Mouse (Mus musculus) stomach, postnatal 0 days (tissue): ENCODE results near the gene Olfr186. TPM values are rescaled to one million over a fixed set of nuclear protein-coding genes. Genes with fewer than 3 reads are reported as not detected.

Experiments
- ATAC-seq: fragments of 200-750 bp; cut with Nextera tagmentation; 2 replicates; pipeline ENCODE4 v1.8.0; 2017; ENCODE audit not compliant: low FRiP score, low TSS enrichment
- DNase-seq: peaks from one replicate; pipeline ENCODE4 v3.0.0-alpha.2; 2016; ENCODE audit warnings: low spot score
- H3K27ac ChIP-seq: fragments of 300-500 bp; sonication (generic); replicated peaks from 2 replicates; pipeline ENCODE4 v1.5.1; 2014; ENCODE audit warnings: mild to moderate bottlenecking, control low read depth
- H3K27me3 ChIP-seq: fragments of 300-500 bp; sonication (generic); 2 replicates; pipeline ENCODE4 v1.6.1; 2014; ENCODE audit warnings: low read length; ENCODE audit not compliant: control insufficient read depth, insufficient read depth
- H3K36me3 ChIP-seq: fragments of 300-500 bp; sonication (generic); 2 replicates; pipeline ENCODE4 v1.6.1; 2014; ENCODE audit warnings: low read length, mixed read lengths; ENCODE audit not compliant: control insufficient read depth, insufficient read depth
- H3K4me1 ChIP-seq: fragments of 300-500 bp; sonication (generic); replicated peaks from 2 replicates; pipeline ENCODE4 v1.6.1; 2014; ENCODE audit warnings: antibody characterized with exemption; ENCODE audit not compliant: control insufficient read depth, insufficient read depth
- H3K4me2 ChIP-seq: fragments of 300-500 bp; sonication (generic); replicated peaks from 2 replicates; pipeline ENCODE4 v1.6.1; 2014; ENCODE audit warnings: low read depth, mild to moderate bottlenecking, control low read depth, moderate library complexity
- H3K4me3 ChIP-seq: fragments of 300-500 bp; sonication (generic); 2 replicates; pipeline ENCODE4 v1.5.1; 2014; ENCODE audit warnings: low read depth, low read length, control low read depth
- H3K9ac ChIP-seq: fragments of 300-500 bp; sonication (generic); 2 replicates; pipeline ENCODE4 v1.6.1; 2014; ENCODE audit warnings: mild to moderate bottlenecking, low read length, control low read depth, mixed read lengths
- H3K9me3 ChIP-seq: fragments of 300-500 bp; sonication (generic); 2 replicates; pipeline ENCODE4 v1.6.1; 2016; ENCODE audit warnings: low read length; ENCODE audit not compliant: control insufficient read depth
- CTCF ChIP-seq: IDR thresholded peaks from 2 replicates; pipeline ENCODE4 v1.5.1; 2016; ENCODE audit warnings: antibody characterized with exemption, low read depth, mild to moderate bottlenecking, moderate library complexity
- WGBS: fragments of 180-500 bp; shearing (Covaris S2); extraction: QIAGEN DNeasy Blood & Tissue Kit; methylation state at CpG from one replicate; pipeline ENCODE4 v1.1.7; 2014; 5-methylcytosine and 5-hydroxymethylcytosine counted together
- polyA plus RNA-seq: library from polyadenylated mRNA; unstranded; fragments of >200 nt; fragmentation: Nextera tagmentation; extraction: Ambion mirVana; gene quantifications from 2 replicates; pipeline ENCODE4 v1.2.1, GENCODE M21; 2015

Olfr186 gene
- polyA plus RNA-seq, 1 experiment from 2014 or later, result not detected

DNA sequence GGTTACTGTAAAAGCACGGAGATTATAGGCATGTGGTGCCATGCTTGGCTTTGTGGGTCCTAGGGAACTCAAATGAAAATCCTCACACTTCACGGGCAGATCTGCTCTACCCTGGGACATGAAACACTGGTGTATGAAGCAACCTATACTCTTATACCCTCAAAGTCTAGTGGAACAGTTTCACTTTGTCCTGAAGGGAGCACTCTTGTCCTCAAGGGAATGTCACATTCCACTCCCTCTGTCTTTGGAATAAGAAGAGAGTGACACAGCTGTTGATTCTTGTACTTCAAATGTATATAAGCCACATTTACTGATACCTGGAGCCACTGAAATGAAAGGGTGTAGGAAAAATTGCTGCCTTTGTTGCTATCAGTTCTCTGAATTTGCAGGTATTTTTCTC lies 35.0 kb downstream of the Olfr186 start, which contains the start of gene Olfr183:
Gene Olfr183 (plus strand): TSS at position 301 of the 400 bp plus-strand sequence.
- WGBS, result 77% methylated on average over 2 of the region's 2 CpGs
- Histone ChIP-seq H3K27me3 (no peaks in the 10 kb centered on the region), H3K4me3 (no peak within 1 kb of the TSS), H3K4me1 (no peaks in the 10 kb centered on the region), H3K36me3 (no peaks in the 10 kb centered on the region), H3K27ac (no peak within 1 kb of the TSS), H3K9ac (no peak within 1 kb of the TSS), H3K9me3 (no peaks in the 10 kb centered on the region), H3K4me2 (no peak within 1 kb of the TSS)
- no peak for TF ChIP-seq CTCF
- no peak for DNase-seq
- no peak for ATAC-seq

Other genes starting within 250 kb of the Olfr186 start
- gene Olfr173, start 230.0 kb downstream of the Olfr186 start, polyA plus RNA-seq, result not detected in 2 replicates
- gene Olfr175-ps1, start 203.5 kb downstream of the Olfr186 start, polyA plus RNA-seq, result not detected in 2 replicates
- gene Olfr177, start 155.5 kb downstream of the Olfr186 start, polyA plus RNA-seq, result not detected in 2 replicates
- gene Olfr178, start 138.2 kb downstream of the Olfr186 start, polyA plus RNA-seq, result not detected in 2 replicates
- not detected in 2 replicates for gene Olfr181, start 101.5 kb downstream of the Olfr186 start, polyA plus RNA-seq
- gene Olfr180, start 100.9 kb downstream of the Olfr186 start, polyA plus RNA-seq, result not detected in 2 replicates
- not detected in 2 replicates for gene Olfr183, start 34.9 kb downstream of the Olfr186 start, polyA plus RNA-seq
- gene Olfr187, start 9.5 kb upstream of the Olfr186 start, polyA plus RNA-seq, result not detected in 2 replicates
- gene Olfr190, start 47.7 kb upstream of the Olfr186 start, polyA plus RNA-seq, result not detected in 2 replicates
- not detected in 2 replicates for gene Olfr191, start 59.5 kb upstream of the Olfr186 start, polyA plus RNA-seq
- not detected in 2 replicates for gene Olfr193, start 81.6 kb upstream of the Olfr186 start, polyA plus RNA-seq
- gene Olfr194, start 90.8 kb upstream of the Olfr186 start, polyA plus RNA-seq, result not detected in 2 replicates
- not detected in 2 replicates for gene Olfr195, start 116.8 kb upstream of the Olfr186 start, polyA plus RNA-seq
- not detected in 2 replicates for gene Olfr196, start 140.2 kb upstream of the Olfr186 start, polyA plus RNA-seq
- gene Olfr198, start 173.2 kb upstream of the Olfr186 start, polyA plus RNA-seq, result not detected in 2 replicates
- not detected in 2 replicates for gene Olfr199, start 189.5 kb upstream of the Olfr186 start, polyA plus RNA-seq
- not detected in 2 replicates for gene Olfr201, start 242.3 kb upstream of the Olfr186 start, polyA plus RNA-seq